Mouse (Mus musculus): ENCODE data around the gene Sfpq.

GRCm38 (mm10) chr4:127024240-127024639, 3.1 kb downstream of the Sfpq start:
- TF ChIP-seq CTCF (IDR thresholded peaks at IDR 0.05; ENCODE audit: extremely low read depth, insufficient read depth, insufficient read length, insufficient replicate concordance) (no peak), POLR2A (IDR thresholded peaks at IDR 0.05; ENCODE audit: low read depth, low read length) (no peak)
